Mouse (Mus musculus) liver, adult 2 months (tissue): ENCODE results near the gene Map3k1.

Experiments used
- CTCF ChIP-seq: fragments of 200-500 bp; IDR thresholded peaks from 2 replicates; pipeline ENCODE4 v1.5.1; 2011; ENCODE audit warnings: low read depth, low read length, control low read depth
- POLR2A ChIP-seq: fragments of 200-500 bp; IDR thresholded peaks from 2 replicates; pipeline ENCODE4 v1.6.1; 2011; ENCODE audit warnings: low read length, control low read depth; ENCODE audit not compliant: insufficient read depth; ENCODE audit errors: extremely low read depth

DNA sequence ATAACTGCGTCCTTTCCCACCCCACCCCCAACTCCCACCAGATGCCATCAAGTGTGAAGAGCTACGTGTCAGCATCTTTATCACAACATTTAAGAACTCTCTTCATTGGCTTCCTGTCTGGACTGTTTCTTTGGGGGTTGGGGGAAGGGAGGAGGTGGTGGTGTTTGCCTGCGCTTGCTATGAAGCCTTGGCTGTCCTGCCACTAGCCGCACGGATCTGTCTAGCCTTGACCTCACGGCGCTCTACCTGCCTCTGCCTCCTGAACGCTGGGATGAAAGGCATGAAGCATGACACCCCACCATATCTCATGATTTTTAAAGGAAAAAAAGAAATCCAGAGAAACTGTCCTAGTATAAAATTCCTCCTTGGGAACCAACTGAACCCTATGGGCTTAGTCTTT lies 27.0 kb upstream of the Map3k1 start:
- TF ChIP-seq CTCF (no peak), POLR2A (no peak)
